Mouse (Mus musculus) stomach, postnatal 0 days (tissue): ENCODE measurements at regions not wholly inside any gene's neighbourhood (a gene's known extent, or its start where the extent isn't known, plus 50 kb on each side); places are given as distances from the start of the nearest gene placed in this dataset.

Experiments
- CTCF ChIP-seq: IDR thresholded peaks from 2 replicates; pipeline ENCODE4 v1.5.1; 2016; ENCODE audit warnings: antibody characterized with exemption, low read depth, mild to moderate bottlenecking, moderate library complexity
- EP300 ChIP-seq: optimal IDR thresholded peaks from 2 replicates; pipeline ENCODE3; 2016; ENCODE audit warnings: antibody characterized with exemption

- no peak for TF ChIP-seq CTCF
- TF ChIP-seq EP300 = no peak
Observed at GRCm38 (mm10) chr12:71628796-71629195, 202.1 kb upstream of the Daam1 start.
